Comparison of ENCODE assay signal across 14 mouse cellular contexts in genomic region chr11:117295266-117295665, GRCm38 (mm10).
A peak's percentile ranks its signal among the peaks of the same experiment; 100 is the strongest.
DNase-seq lines count a peak whose midpoint lies in the region; ATAC-seq and TF ChIP-seq lines count a peak whose summit lies in the region.
"Had no signal": no experiment of that assay in that cellular context is flagged by ENCODE, and none has a peak within 500 bp of the region (broad histone marks: within the 10 kb centered on the region; RNA-seq: fewer than 3 reads in every experiment).

No protein-coding gene starts in this region.

- DNase-seq in gastrocnemius, adult 2 months, result no peak
- DNase-seq in gastrocnemius, postnatal 10 days, result no peak
- DNase-seq in midbrain, embryonic 10.5 days (ENCODE audit: low spot score), result no peak
- DNase-seq in midbrain, embryonic 14.5 days, result no peak
- peak; percentile 53 for DNase-seq in CD4-positive helper T cell, adult 2 months (ENCODE audit: low read depth, low spot score)
- DNase-seq in adrenal gland, postnatal 10 days, result no peak
- DNase-seq: adrenal gland, adult 2 months; embryo, embryonic 11 days; kidney, adult 18-20 months had no signal

- H3K9ac ChIP-seq in midbrain, embryonic 14.5 days (replicated peaks; ENCODE audit: low read length), result no peak overlapping the region
- H3K9ac ChIP-seq in intestine, embryonic 16.5 days (ENCODE audit: low read depth, low read length), result 0 out of 2 replicates have a peak overlapping the region, but pooled peaks have one; percentile 29

- no peaks in the 10 kb centered on the region for H3K27me3 ChIP-seq in midbrain, embryonic 10.5 days (ENCODE audit: low read depth, poor library complexity, severe bottlenecking)
- no peaks in the 10 kb centered on the region for H3K27me3 ChIP-seq in midbrain, embryonic 14.5 days (ENCODE audit: control insufficient read depth, insufficient read depth, low read length)
- no peaks in the 10 kb centered on the region for H3K27me3 ChIP-seq in intestine, embryonic 16.5 days (replicated peaks; ENCODE audit: control insufficient read depth, insufficient read depth, low read length)
- H3K27me3 ChIP-seq: limb, embryonic 13.5 days; Patski had no signal

- 71% methylated on average over 7 of the region's 7 CpGs for WGBS in midbrain, embryonic 10.5 days
- WGBS in midbrain, embryonic 14.5 days, result 51% methylated on average over 7 of the region's 7 CpGs
- WGBS in intestine, embryonic 16.5 days, result 63% methylated on average over 7 of the region's 7 CpGs

- H3K4me2 ChIP-seq in midbrain, embryonic 14.5 days (ENCODE audit: low read length), result no peak overlapping the region
- no peak overlapping the region for H3K4me2 ChIP-seq in intestine, embryonic 16.5 days (ENCODE audit: low read depth, low read length)

- H3K27ac ChIP-seq in gastrocnemius, adult 2 months, result peak overlapping the region; percentile 63
- H3K27ac ChIP-seq in midbrain, embryonic 10.5 days (replicated peaks), result peak overlapping the region; percentile 65; the same call in 1 of the 2 replicates
- H3K27ac ChIP-seq in midbrain, embryonic 14.5 days (replicated peaks; ENCODE audit: low read depth, low read length), result no peak overlapping the region
- H3K27ac ChIP-seq in intestine, embryonic 16.5 days (ENCODE audit: low read length), result peak overlapping the region; percentile 82
- H3K27ac ChIP-seq: macrophage had no signal

- peaks cover 77% of the 10 kb centered on the region for H3K36me3 ChIP-seq in midbrain, embryonic 10.5 days
- 0 out of 2 replicates have a peak, but pooled peaks cover 4% of the 10 kb centered on the region for H3K36me3 ChIP-seq in midbrain, embryonic 14.5 days (ENCODE audit: control insufficient read depth, insufficient read depth, low read length)
- no peaks in the 10 kb centered on the region; the same call in 1 of the 2 replicates for H3K36me3 ChIP-seq in intestine, embryonic 16.5 days (ENCODE audit: control insufficient read depth, insufficient read depth, low read length)

- H3K9me3 ChIP-seq in midbrain, embryonic 10.5 days (replicated peaks), result no peaks in the 10 kb centered on the region
- H3K9me3 ChIP-seq in midbrain, embryonic 14.5 days (ENCODE audit: control insufficient read depth, low read length), result no peaks in the 10 kb centered on the region
- no peaks in the 10 kb centered on the region for H3K9me3 ChIP-seq in intestine, embryonic 16.5 days (ENCODE audit: control insufficient read depth, low read length)
- H3K9me3 ChIP-seq: limb, embryonic 13.5 days had no signal

- peaks cover 32% of the 10 kb centered on the region for H3K4me1 ChIP-seq in midbrain, embryonic 10.5 days
- 0 out of 2 replicates have a peak, but pooled peaks cover 8% of the 10 kb centered on the region for H3K4me1 ChIP-seq in midbrain, embryonic 14.5 days (ENCODE audit: control insufficient read depth, insufficient read depth, low read length)
- H3K4me1 ChIP-seq in intestine, embryonic 16.5 days (ENCODE audit: control insufficient read depth, insufficient read depth, low read length), result peaks cover 34% of the 10 kb centered on the region

- H3K4me3 ChIP-seq in gastrocnemius, adult 2 months, result no peak overlapping the region
- no peak overlapping the region for H3K4me3 ChIP-seq in midbrain, embryonic 10.5 days
- H3K4me3 ChIP-seq in midbrain, embryonic 14.5 days (replicated peaks; ENCODE audit: low read depth, low read length), result no peak overlapping the region
- no peak overlapping the region for H3K4me3 ChIP-seq in intestine, embryonic 16.5 days (ENCODE audit: low read length)
- H3K4me3 ChIP-seq: limb, embryonic 13.5 days had no signal

- no peak for TF ChIP-seq CTCF in gastrocnemius, adult 2 months (IDR thresholded peaks at IDR 0.05)

- ATAC-seq in midbrain, embryonic 14.5 days (ENCODE audit: low FRiP score, low TSS enrichment), result no peak
- peak; percentile 49 for ATAC-seq in intestine, embryonic 16.5 days
- ATAC-seq in frontal cortex, adult (ENCODE audit: low TSS enrichment), result no peak
- ATAC-seq: Patski had no signal

- intact Hi-C loops in gastrocnemius, adult 2 months (cut with DNase I), result no loop called here
